Mouse (Mus musculus): ENCODE measurements around the gene Mr1. TPM values are rescaled to one million over a fixed set of nuclear protein-coding genes. Genes with fewer than 3 reads are reported as not detected.

Gene Mr1
- polyA plus RNA-seq, 1 experiment = 3.9 TPM

DNA sequence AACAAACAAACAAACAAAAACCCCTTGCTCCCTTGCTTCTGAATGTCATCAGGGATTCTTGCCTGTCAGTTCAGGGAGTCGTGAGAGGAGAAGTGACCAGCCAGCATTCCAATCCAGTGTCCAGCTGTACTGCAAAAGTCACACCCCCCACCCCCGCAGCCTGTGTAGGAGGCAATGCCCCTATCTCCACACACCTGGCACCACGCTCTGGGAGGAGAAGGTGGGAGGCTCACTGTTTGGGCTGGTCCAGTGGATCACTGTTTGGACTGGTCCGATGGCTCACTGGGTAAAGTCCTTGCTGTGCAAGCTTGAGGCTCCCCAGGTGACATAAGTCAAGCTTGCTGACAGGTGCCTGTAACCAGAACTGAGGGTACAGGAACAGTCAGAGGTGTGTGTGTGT is 34.5 kb downstream of the Mr1 start:
- H3K79me2 ChIP-seq (ENCODE audit: control insufficient read depth, insufficient read depth) = no peaks in the 10 kb centered on the region
- H3ac ChIP-seq (ENCODE audit: control insufficient read depth, insufficient read length) = no peak overlapping the region
- H3K27me3 ChIP-seq (ENCODE audit: control insufficient read depth, insufficient read depth, insufficient read length) = no peaks in the 10 kb centered on the region
- no peak overlapping the region for H3K4me3 ChIP-seq
- TF ChIP-seq TCF3 (IDR thresholded peaks at IDR 0.05; ENCODE audit: insufficient read length, low read depth) (no peak), MYOG (IDR thresholded peaks at IDR 0.05; ENCODE audit: control insufficient read depth in 1 of 3, insufficient read depth in 1 of 3, insufficient read length in 2 of 3, low read depth in 2 of 3) (peak in 1 of 3 experiments; percentile 25)
- no peak overlapping the region for H3K4me2 ChIP-seq (ENCODE audit: low read depth)
- H3K36me3 ChIP-seq (ENCODE audit: control insufficient read depth, insufficient read depth) = no peaks in the 10 kb centered on the region

DNA sequence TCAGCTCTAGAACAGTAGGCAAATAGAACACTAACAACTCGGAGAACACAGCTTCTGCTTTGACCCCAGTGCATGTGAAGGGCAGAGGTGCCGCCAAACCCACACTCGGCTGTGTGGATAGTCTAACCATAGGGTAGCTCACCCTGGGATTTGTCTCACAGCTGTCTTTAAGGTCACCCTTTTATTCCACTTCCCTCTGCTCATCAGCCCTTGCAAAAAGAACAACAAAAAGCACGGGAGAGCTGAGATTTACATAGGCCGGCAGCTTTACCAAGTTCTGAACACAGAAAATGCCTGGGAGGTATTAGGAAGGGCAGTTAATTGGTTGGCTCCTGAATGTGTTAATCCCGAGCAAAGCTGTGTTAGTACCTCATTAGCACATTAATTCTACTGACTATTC is 35.1 kb downstream of the Mr1 start:
- Histone ChIP-seq H3K27me3 (ENCODE audit: control insufficient read depth, insufficient read depth, insufficient read length) (no peaks in the 10 kb centered on the region), H3K36me3 (ENCODE audit: control insufficient read depth, insufficient read depth) (no peaks in the 10 kb centered on the region), H3K4me2 (ENCODE audit: low read depth) (no peak overlapping the region), H3K79me2 (ENCODE audit: control insufficient read depth, insufficient read depth) (no peaks in the 10 kb centered on the region), H3K4me3 (no peak overlapping the region), H3ac (ENCODE audit: control insufficient read depth, insufficient read length) (no peak overlapping the region)
- TF ChIP-seq CEBPB (IDR thresholded peaks at IDR 0.05; ENCODE audit: insufficient read depth, poor library complexity, severe bottlenecking) (no peak), USF1 (IDR thresholded peaks at IDR 0.05; ENCODE audit: low read depth) (no peak), TCF12 (IDR thresholded peaks at IDR 0.05; ENCODE audit: insufficient read depth, poor library complexity, severe bottlenecking) (no peak), MYOD1 (IDR thresholded peaks at IDR 0.05; ENCODE audit: control insufficient read depth in 1 of 3, insufficient read length in 2 of 3, low read depth in 2 of 3) (no peak), REST (IDR thresholded peaks at IDR 0.05; ENCODE audit: insufficient read depth, insufficient read length) (no peak), E2F4 (IDR thresholded peaks at IDR 0.05; ENCODE audit: insufficient read depth) (no peak), POLR2A (IDR thresholded peaks at IDR 0.05; ENCODE audit: insufficient read length, low read depth) (no peak), MYOG (IDR thresholded peaks at IDR 0.05; ENCODE audit: control insufficient read depth in 1 of 3, insufficient read depth in 1 of 3, insufficient read length in 2 of 3, low read depth in 2 of 3) (no peak)

DNA sequence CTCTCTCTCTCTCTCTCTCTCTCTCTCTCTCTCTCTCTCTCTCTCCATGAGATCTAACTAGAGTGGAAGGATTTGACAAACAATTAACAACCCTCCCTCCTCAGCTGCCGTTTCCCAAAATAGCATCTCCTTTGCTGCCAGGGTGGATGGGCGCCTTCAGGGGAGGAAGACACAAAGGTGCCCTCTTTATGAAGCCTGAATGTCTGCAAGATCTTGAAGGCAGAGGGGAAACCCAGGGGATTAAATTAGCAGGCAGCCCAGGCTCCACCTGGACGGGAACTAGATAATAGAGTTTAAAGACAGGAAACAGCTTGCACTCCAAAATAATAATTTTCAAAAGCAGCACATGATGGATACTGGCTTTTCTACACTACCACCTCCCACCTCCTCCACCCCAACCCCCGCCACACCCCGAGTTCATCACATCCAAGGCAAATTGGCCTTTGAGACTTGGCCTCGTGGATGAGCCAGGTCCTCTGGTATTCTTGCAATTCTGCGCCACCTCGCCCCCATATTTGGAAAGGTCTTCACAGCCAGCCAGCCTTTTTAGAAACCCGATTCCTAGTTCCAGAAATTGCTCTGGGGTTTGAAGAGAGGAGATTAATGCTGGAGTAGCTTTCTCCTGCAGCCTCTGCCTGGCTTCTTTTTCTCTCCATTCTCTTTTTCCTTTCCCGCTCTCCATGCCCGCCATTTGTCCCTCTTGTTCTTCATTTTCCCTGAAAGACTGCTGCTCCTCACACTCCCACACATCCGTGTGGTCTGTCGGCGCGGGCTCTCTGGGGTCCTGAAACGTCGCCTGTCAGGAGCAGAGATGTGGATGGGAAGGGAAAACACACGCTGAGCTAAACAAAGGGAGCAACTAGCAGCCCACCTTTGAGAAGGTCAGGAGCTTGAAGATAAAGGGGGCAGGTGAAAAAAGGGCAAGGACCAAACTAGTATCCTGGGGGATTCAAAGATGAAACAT is 36.9 kb downstream of the Mr1 start:
- Histone ChIP-seq H3K79me2 (ENCODE audit: control insufficient read depth, insufficient read depth) (no peaks in the 10 kb centered on the region), H3K4me3 (peak overlapping the region; percentile 14), H3K36me3 (ENCODE audit: control insufficient read depth, insufficient read depth) (no peaks in the 10 kb centered on the region), H3K27me3 (ENCODE audit: control insufficient read depth, insufficient read depth, insufficient read length) (no peaks in the 10 kb centered on the region), H3K4me2 (ENCODE audit: low read depth) (peak overlapping the region; percentile 93), H3ac (ENCODE audit: control insufficient read depth, insufficient read length) (no peak overlapping the region)
- TF ChIP-seq TCF3 (IDR thresholded peaks at IDR 0.05; ENCODE audit: insufficient read length, low read depth) = no peak
- TF ChIP-seq E2F4 (IDR thresholded peaks at IDR 0.05; ENCODE audit: insufficient read depth) = no peak
- no peak for TF ChIP-seq TCF12 (IDR thresholded peaks at IDR 0.05; ENCODE audit: insufficient read depth, poor library complexity, severe bottlenecking)
- TF ChIP-seq MYOG (IDR thresholded peaks at IDR 0.05; ENCODE audit: control insufficient read depth in 1 of 3, insufficient read depth in 1 of 3, insufficient read length in 2 of 3, low read depth in 2 of 3) = peak in 2 of 3 experiments; percentile 71 to 74
- no peak for TF ChIP-seq MAX (IDR thresholded peaks at IDR 0.05; ENCODE audit: low read depth)
- no peak for TF ChIP-seq POLR2AphosphoS2 (IDR thresholded peaks at IDR 0.05; ENCODE audit: insufficient read length, low read depth)
- peak in 2 of 3 experiments; percentile 50 to 76 for TF ChIP-seq MYOD1 (IDR thresholded peaks at IDR 0.05; ENCODE audit: control insufficient read depth in 1 of 3, insufficient read length in 2 of 3, low read depth in 2 of 3)
- TF ChIP-seq SRF (IDR thresholded peaks at IDR 0.05; ENCODE audit: control insufficient read depth, insufficient read length, low read depth) = peak; percentile 93
- no peak for TF ChIP-seq CEBPB (IDR thresholded peaks at IDR 0.05; ENCODE audit: insufficient read depth, poor library complexity, severe bottlenecking)

DNA sequence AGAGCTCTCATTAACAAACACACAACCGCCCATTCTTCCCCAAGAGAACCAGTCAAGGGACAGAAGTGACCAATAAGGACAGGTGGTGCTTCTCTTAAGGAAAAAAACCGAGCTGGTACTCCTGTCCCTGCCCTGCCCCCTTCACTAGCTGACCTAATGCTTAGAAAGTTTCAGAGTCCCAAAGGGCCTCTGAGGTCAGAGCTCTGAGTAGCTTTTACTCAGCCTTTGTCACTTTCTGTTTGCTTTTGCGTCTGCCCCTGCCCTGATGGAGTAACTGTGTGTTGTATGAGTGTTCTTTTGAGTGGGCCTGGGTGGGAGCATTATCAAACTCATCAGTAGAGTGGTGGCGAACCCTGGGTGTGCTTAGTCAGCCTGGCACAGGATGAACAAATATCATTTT is 38.2 kb downstream of the Mr1 start:
- no peaks in the 10 kb centered on the region for H3K36me3 ChIP-seq (ENCODE audit: control insufficient read depth, insufficient read depth)
- H3ac ChIP-seq (ENCODE audit: control insufficient read depth, insufficient read length) = no peak overlapping the region
- peak overlapping the region; percentile 14 for H3K4me3 ChIP-seq
- peak in 1 of 3 experiments; percentile 1 for TF ChIP-seq MYOG (IDR thresholded peaks at IDR 0.05; ENCODE audit: control insufficient read depth in 1 of 3, insufficient read depth in 1 of 3, insufficient read length in 2 of 3, low read depth in 2 of 3)
- TF ChIP-seq MYOD1 (IDR thresholded peaks at IDR 0.05; ENCODE audit: control insufficient read depth in 1 of 3, insufficient read length in 2 of 3, low read depth in 2 of 3) = peak in 2 of 3 experiments; percentile 29 to 49
- no peak for TF ChIP-seq USF1 (IDR thresholded peaks at IDR 0.05; ENCODE audit: low read depth)
- TF ChIP-seq POLR2A (IDR thresholded peaks at IDR 0.05; ENCODE audit: insufficient read length, low read depth) = peak; percentile 11
- TF ChIP-seq TCF3 (IDR thresholded peaks at IDR 0.05; ENCODE audit: insufficient read length, low read depth) = no peak
- no peak for TF ChIP-seq E2F4 (IDR thresholded peaks at IDR 0.05; ENCODE audit: insufficient read depth)
- no peak for TF ChIP-seq REST (IDR thresholded peaks at IDR 0.05; ENCODE audit: insufficient read depth, insufficient read length)
- no peak for TF ChIP-seq SRF (IDR thresholded peaks at IDR 0.05; ENCODE audit: control insufficient read depth, insufficient read length, low read depth)
- TF ChIP-seq CEBPB (IDR thresholded peaks at IDR 0.05; ENCODE audit: insufficient read depth, poor library complexity, severe bottlenecking) = 0 out of 2 replicates have a peak, but pooled peaks have one; percentile 49
- TF ChIP-seq TCF12 (IDR thresholded peaks at IDR 0.05; ENCODE audit: insufficient read depth, poor library complexity, severe bottlenecking) = no peak
- TF ChIP-seq MAX (IDR thresholded peaks at IDR 0.05; ENCODE audit: low read depth) = no peak
- TF ChIP-seq POLR2AphosphoS2 (IDR thresholded peaks at IDR 0.05; ENCODE audit: insufficient read length, low read depth) = no peak
- peak overlapping the region; percentile 93 for H3K4me2 ChIP-seq (ENCODE audit: low read depth)
- no peaks in the 10 kb centered on the region for H3K79me2 ChIP-seq (ENCODE audit: control insufficient read depth, insufficient read depth)
- no peaks in the 10 kb centered on the region for H3K27me3 ChIP-seq (ENCODE audit: control insufficient read depth, insufficient read depth, insufficient read length)
